Mouse (Mus musculus) neural tube, embryonic 11.5 days (tissue): ENCODE measurements at regions not wholly inside any gene's neighbourhood (a gene's known extent, or its start where the extent isn't known, plus 50 kb on each side); places are given as distances from the start of the nearest gene placed in this dataset.

Experiments used
- ATAC-seq: fragments of 200-750 bp; cut with Nextera tagmentation; 2 replicates; pipeline ENCODE4 v1.8.0; 2017; ENCODE audit warnings: moderate number of reproducible peaks, mild to moderate bottlenecking, moderate TSS enrichment, moderate library complexity; ENCODE audit not compliant: insufficient read depth, low FRiP score, low TSS enrichment
- DNase-seq: peaks from one replicate; pipeline ENCODE4 v3.0.0-alpha.2; 2015; ENCODE audit warnings: low spot score
- H3K27ac ChIP-seq: fragments of 300-500 bp; sonication (generic); 2 replicates; pipeline ENCODE4 v1.5.1; 2014; ENCODE audit warnings: low read depth, mild to moderate bottlenecking, low read length
- H3K27me3 ChIP-seq: fragments of 300-500 bp; sonication (generic); 2 replicates; pipeline ENCODE4 v1.6.1; 2014; ENCODE audit warnings: mild to moderate bottlenecking, low read length, mixed read lengths; ENCODE audit not compliant: control insufficient read depth, insufficient read depth
- H3K36me3 ChIP-seq: fragments of 300-500 bp; sonication (generic); 2 replicates; pipeline ENCODE4 v1.6.1; 2014; ENCODE audit warnings: mild to moderate bottlenecking, low read length, moderate library complexity, mixed read lengths; ENCODE audit not compliant: control insufficient read depth, insufficient read depth
- H3K4me1 ChIP-seq: fragments of 300-500 bp; sonication (generic); 2 replicates; pipeline ENCODE4 v1.6.1; 2014; ENCODE audit warnings: low read length, mixed read lengths; ENCODE audit not compliant: control insufficient read depth, insufficient read depth
- H3K4me2 ChIP-seq: fragments of 300-500 bp; sonication (generic); 2 replicates; pipeline ENCODE4 v1.6.1; 2014; ENCODE audit warnings: low read depth, mild to moderate bottlenecking, moderate library complexity
- H3K4me3 ChIP-seq: fragments of 300-500 bp; sonication (generic); 2 replicates; pipeline ENCODE4 v1.5.1; 2014; ENCODE audit warnings: low read depth, low read length
- H3K9ac ChIP-seq: fragments of 300-500 bp; sonication (generic); 2 replicates; pipeline ENCODE4 v1.6.1; 2014; ENCODE audit warnings: mild to moderate bottlenecking, low read length
- H3K9me3 ChIP-seq: fragments of 300-500 bp; sonication (generic); 2 replicates; pipeline ENCODE4 v1.6.1; 2016; ENCODE audit warnings: low read length; ENCODE audit not compliant: control insufficient read depth
- WGBS: fragments of 180-500 bp; shearing (Covaris S2); extraction: QIAGEN DNeasy Blood & Tissue Kit; methylation state at CpG from one replicate; pipeline ENCODE4 v1.1.7; 2014; 5-methylcytosine and 5-hydroxymethylcytosine counted together

- DNase-seq, result no peak
- 83% methylated on average over 4 of the region's 4 CpGs for WGBS
These were observed 61.6 kb downstream of the Gm10295 start for GRCm38 (mm10) chr7:71289702-71290101.

GRCm38 (mm10) chr7:71289266-71289665, 62.0 kb downstream of the Gm10295 start:
- Histone ChIP-seq H3K9me3 (no peaks in the 10 kb centered on the region), H3K4me1 (no peaks in the 10 kb centered on the region), H3K36me3 (no peaks in the 10 kb centered on the region), H3K27me3 (no peaks in the 10 kb centered on the region), H3K4me2 (no peak overlapping the region), H3K9ac (no peak overlapping the region), H3K4me3 (no peak overlapping the region), H3K27ac (no peak overlapping the region)
- ATAC-seq (no peak), DNase-seq (no peak)
- WGBS, result 87% methylated on average over 5 of the region's 5 CpGs

More at GRCm38 (mm10) chr7:71289702-71290101, 61.6 kb downstream of the Gm10295 start:
- ATAC-seq, result no peak
- no peak overlapping the region for H3K4me2 ChIP-seq
- H3K4me1 ChIP-seq, result no peaks in the 10 kb centered on the region
- H3K9me3 ChIP-seq, result no peaks in the 10 kb centered on the region
- no peak overlapping the region for H3K4me3 ChIP-seq
- no peaks in the 10 kb centered on the region for H3K36me3 ChIP-seq
- H3K27ac ChIP-seq, result no peak overlapping the region
- no peak overlapping the region for H3K9ac ChIP-seq
- H3K27me3 ChIP-seq, result no peaks in the 10 kb centered on the region

- WGBS, result 86% methylated on average over 7 of the region's 7 CpGs
- no peaks in the 10 kb centered on the region for H3K9me3 ChIP-seq
- H3K27ac ChIP-seq, result no peak overlapping the region
- H3K4me1 ChIP-seq, result no peaks in the 10 kb centered on the region
- no peak overlapping the region for H3K4me2 ChIP-seq
- ATAC-seq (no peak), DNase-seq (no peak)
- no peak overlapping the region for H3K4me3 ChIP-seq
- no peak overlapping the region for H3K9ac ChIP-seq
- H3K36me3 ChIP-seq, result no peaks in the 10 kb centered on the region
- H3K27me3 ChIP-seq, result no peaks in the 10 kb centered on the region
These were observed 63.8 kb downstream of the Gm10295 start for GRCm38 (mm10) chr7:71287441-71287840.

GRCm38 (mm10) chr7:71284246-71284645, 67.0 kb downstream of the Gm10295 start:
- Histone ChIP-seq H3K4me1 (no peaks in the 10 kb centered on the region), H3K4me2 (no peak overlapping the region), H3K9ac (no peak overlapping the region), H3K4me3 (no peak overlapping the region), H3K9me3 (no peaks in the 10 kb centered on the region), H3K36me3 (no peaks in the 10 kb centered on the region), H3K27ac (no peak overlapping the region), H3K27me3 (no peaks in the 10 kb centered on the region)
- no peak for DNase-seq
- no peak for ATAC-seq

GRCm38 (mm10) chr7:71283419-71283818, 67.9 kb downstream of the Gm10295 start:
- H3K4me3 ChIP-seq, result no peak overlapping the region
- no peak overlapping the region for H3K9ac ChIP-seq
- no peak overlapping the region for H3K27ac ChIP-seq
- H3K27me3 ChIP-seq, result no peaks in the 10 kb centered on the region
- ATAC-seq, result no peak
- DNase-seq, result no peak
- no peaks in the 10 kb centered on the region for H3K9me3 ChIP-seq
- H3K4me2 ChIP-seq, result no peak overlapping the region
- 89% methylated on average over 3 of the region's 3 CpGs for WGBS
- H3K36me3 ChIP-seq, result no peaks in the 10 kb centered on the region
- H3K4me1 ChIP-seq, result no peaks in the 10 kb centered on the region

GRCm38 (mm10) chr7:71266101-71266500, 85.2 kb downstream of the Gm10295 start:
- no peak overlapping the region for H3K9ac ChIP-seq
- no peaks in the 10 kb centered on the region for H3K4me1 ChIP-seq
- no peaks in the 10 kb centered on the region for H3K27me3 ChIP-seq
- H3K9me3 ChIP-seq, result no peaks in the 10 kb centered on the region
- H3K27ac ChIP-seq, result no peak overlapping the region
- WGBS, result 89% methylated on average over 8 of the region's 8 CpGs
- no peak for DNase-seq
- no peak overlapping the region for H3K4me2 ChIP-seq
- no peak for ATAC-seq
- H3K4me3 ChIP-seq, result no peak overlapping the region
- H3K36me3 ChIP-seq, result no peaks in the 10 kb centered on the region

GRCm38 (mm10) chr7:71264115-71264514, 87.2 kb downstream of the Gm10295 start:
- Histone ChIP-seq H3K9ac (no peak overlapping the region), H3K27me3 (no peaks in the 10 kb centered on the region), H3K27ac (no peak overlapping the region), H3K4me2 (no peak overlapping the region), H3K4me1 (no peaks in the 10 kb centered on the region), H3K9me3 (no peaks in the 10 kb centered on the region), H3K4me3 (no peak overlapping the region), H3K36me3 (no peaks in the 10 kb centered on the region)
- WGBS, result 85% methylated on average over 1 of the region's 1 CpGs
- ATAC-seq (no peak), DNase-seq (no peak)

GRCm38 (mm10) chr7:71249669-71250068, 101.6 kb downstream of the Gm10295 start:
- H3K36me3 ChIP-seq, result no peaks in the 10 kb centered on the region
- H3K4me1 ChIP-seq, result no peaks in the 10 kb centered on the region
- no peak overlapping the region for H3K27ac ChIP-seq
- no peak for DNase-seq
- no peaks in the 10 kb centered on the region for H3K27me3 ChIP-seq
- ATAC-seq, result no peak
- 78% methylated on average over 2 of the region's 2 CpGs for WGBS
- no peak overlapping the region for H3K4me2 ChIP-seq
- no peak overlapping the region for H3K9ac ChIP-seq
- H3K9me3 ChIP-seq, result no peaks in the 10 kb centered on the region
- no peak overlapping the region for H3K4me3 ChIP-seq

- DNase-seq (no peak), ATAC-seq (no peak)
- WGBS, result 71% methylated on average over 5 of the region's 5 CpGs
- Histone ChIP-seq H3K4me3 (no peak overlapping the region), H3K27ac (no peak overlapping the region), H3K9ac (no peak overlapping the region), H3K4me2 (no peak overlapping the region), H3K9me3 (no peaks in the 10 kb centered on the region), H3K36me3 (no peaks in the 10 kb centered on the region), H3K27me3 (no peaks in the 10 kb centered on the region), H3K4me1 (no peaks in the 10 kb centered on the region)
These were observed 102.1 kb downstream of the Gm10295 start for GRCm38 (mm10) chr7:71249216-71249615.
